In the genomic region with DNA sequence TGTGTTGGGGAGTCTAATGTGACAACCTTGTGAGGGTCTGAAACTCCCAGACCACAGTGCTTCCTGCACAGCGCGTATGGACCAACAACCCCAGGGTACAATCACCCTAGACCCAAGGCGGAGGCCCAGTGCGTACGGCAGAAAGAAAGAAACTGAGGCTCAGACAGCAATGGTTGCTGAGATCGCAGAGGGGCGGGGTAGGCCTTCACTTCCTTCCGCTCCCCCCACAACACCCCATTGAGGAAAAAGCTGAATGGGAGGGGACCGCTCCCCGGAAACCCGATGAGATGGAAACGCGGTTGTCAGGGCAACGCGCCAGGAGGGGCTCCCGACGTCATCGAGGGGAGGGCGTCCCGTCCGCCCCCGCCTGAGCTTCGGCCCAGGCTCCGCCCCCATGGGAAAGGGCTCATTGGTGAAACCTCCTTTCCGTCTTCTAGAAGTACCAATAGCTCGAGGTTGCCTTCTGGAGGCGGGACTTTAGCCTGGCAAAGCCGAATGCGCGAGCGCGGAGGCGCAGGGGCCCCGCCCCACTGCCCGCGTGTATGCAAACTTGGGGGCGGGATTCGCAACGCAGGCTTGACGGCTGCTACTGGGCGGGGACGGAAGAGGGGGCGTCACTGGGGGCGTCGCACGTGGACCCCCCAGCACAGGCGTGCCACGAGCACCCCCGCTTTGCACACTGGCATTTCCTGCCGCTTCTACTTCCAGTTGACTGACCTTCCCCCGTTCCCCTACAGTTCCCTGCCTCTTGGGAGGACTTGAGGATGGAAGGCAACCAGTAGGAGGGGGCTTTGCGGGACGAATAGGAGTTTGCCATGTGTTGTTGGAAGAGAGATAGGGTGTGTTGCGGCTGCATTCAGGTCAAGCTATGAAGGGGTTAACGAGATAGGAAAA, we compare ENCODE assay signal across 8 mouse cellular contexts. TPM values are rescaled to one million over a fixed set of nuclear protein-coding genes. Genes with fewer than 3 reads are reported as not detected.
DNase-seq lines count a peak whose midpoint lies in the region; ATAC-seq and TF ChIP-seq lines count a peak whose summit lies in the region.

No protein-coding gene starts in this region.

- peak; percentile 81 for ATAC-seq in kidney, embryonic 15.5 days (replicated peaks; ENCODE audit: low FRiP score)

- H3K9me3 ChIP-seq in heart, embryonic 10.5 days: no peaks in the 10 kb centered on the region
- no peaks in the 10 kb centered on the region for H3K9me3 ChIP-seq in kidney, embryonic 15.5 days (replicated peaks)

- peaks cover 29% of the 10 kb centered on the region for H3K36me3 ChIP-seq in heart, embryonic 10.5 days
- peaks cover 29% of the 10 kb centered on the region for H3K36me3 ChIP-seq in kidney, embryonic 15.5 days
- peaks cover 17% of the 10 kb centered on the region; the same call in 1 of the 2 replicates for H3K36me3 ChIP-seq in liver, adult 2 months (ENCODE audit: control insufficient read depth, insufficient read depth, low read length)
- H3K36me3 ChIP-seq in myocyte (ENCODE audit: control insufficient read depth, insufficient read depth): peaks cover 27% of the 10 kb centered on the region
- peaks cover 19% of the 10 kb centered on the region for H3K36me3 ChIP-seq in splenic B cell, adult 2 months (ENCODE audit: control insufficient read depth, insufficient read depth, low read length, poor library complexity, severe bottlenecking)

- no peak for TF ChIP-seq CTCF in bone marrow macrophage, adult 2 months (IDR thresholded peaks at IDR 0.05; ENCODE audit: low read depth, low read length)
- no peak for TF ChIP-seq CTCF in embryonic fibroblast, embryonic 13.5 days (IDR thresholded peaks at IDR 0.05; ENCODE audit: borderline replicate concordance, insufficient read depth, low read length)
- no peak for TF ChIP-seq CTCF in liver, adult 2 months (IDR thresholded peaks at IDR 0.05; ENCODE audit: low read depth, low read length)

- peak overlapping the region; percentile 58 for H3K4me3 ChIP-seq in bone marrow macrophage, adult 2 months (ENCODE audit: insufficient read depth, low read length)
- H3K4me3 ChIP-seq in embryonic fibroblast, embryonic 13.5 days (ENCODE audit: insufficient read depth, low read length): peak overlapping the region; percentile 18
- H3K4me3 ChIP-seq in heart, embryonic 10.5 days: peak overlapping the region; percentile 66
- H3K4me3 ChIP-seq in kidney, embryonic 15.5 days (replicated peaks): peak overlapping the region; percentile 43
- H3K4me3 ChIP-seq in liver, adult 2 months (ENCODE audit: insufficient read depth, low read depth, low read length): peak overlapping the region; percentile 34
- peak overlapping the region; percentile 20 for H3K4me3 ChIP-seq in myocyte

- peak overlapping the region; percentile 80 for H3K4me2 ChIP-seq in kidney, embryonic 15.5 days
- peak overlapping the region; percentile 97 for H3K4me2 ChIP-seq in myocyte (ENCODE audit: low read depth)

- H3K79me2 ChIP-seq in liver, adult 2 months (ENCODE audit: control insufficient read depth, insufficient read depth, low read length): no peaks in the 10 kb centered on the region
- peaks cover 6% of the 10 kb centered on the region for H3K79me2 ChIP-seq in myocyte (ENCODE audit: control insufficient read depth, insufficient read depth)

- peak overlapping the region; percentile 46; the same call in 1 of the 2 replicates for H3K9ac ChIP-seq in kidney, embryonic 15.5 days
- H3K9ac ChIP-seq in liver, adult 2 months (ENCODE audit: low read depth, low read length): peak overlapping the region; percentile 28

- H3K27me3 ChIP-seq in heart, embryonic 10.5 days (ENCODE audit: insufficient read depth, poor library complexity, severe bottlenecking): no peaks in the 10 kb centered on the region
- no peaks in the 10 kb centered on the region for H3K27me3 ChIP-seq in kidney, embryonic 15.5 days
- no peaks in the 10 kb centered on the region for H3K27me3 ChIP-seq in liver, adult 2 months (ENCODE audit: control insufficient read depth, insufficient read depth, low read length)
- H3K27me3 ChIP-seq in myocyte (ENCODE audit: control insufficient read depth, insufficient read depth, insufficient read length): no peaks in the 10 kb centered on the region
- H3K27me3 ChIP-seq in splenic B cell, adult 2 months (ENCODE audit: control insufficient read depth, insufficient read depth, low read length, poor library complexity, severe bottlenecking): no peaks in the 10 kb centered on the region

- peaks cover 69% of the 10 kb centered on the region for H3K4me1 ChIP-seq in bone marrow macrophage, adult 2 months (ENCODE audit: control insufficient read depth, insufficient read depth, low read length)
- peaks cover 40% of the 10 kb centered on the region for H3K4me1 ChIP-seq in embryonic fibroblast, embryonic 13.5 days (ENCODE audit: control insufficient read depth, insufficient read depth, low read length)
- H3K4me1 ChIP-seq in heart, embryonic 10.5 days: peaks cover 97% of the 10 kb centered on the region
- peaks cover 96% of the 10 kb centered on the region for H3K4me1 ChIP-seq in kidney, embryonic 15.5 days
- peaks cover 29% of the 10 kb centered on the region for H3K4me1 ChIP-seq in liver, adult 2 months (ENCODE audit: control insufficient read depth, insufficient read depth, low read length)

- WGBS in heart, embryonic 10.5 days: under 1% methylated on average over 55 of the region's 55 CpGs
- under 1% methylated on average over 55 of the region's 55 CpGs for WGBS in kidney, embryonic 15.5 days
- under 1% methylated on average over 55 of the region's 55 CpGs for WGBS in liver, adult 2 months

- H3ac ChIP-seq in myocyte (ENCODE audit: control insufficient read depth, insufficient read length): no peak overlapping the region

- DNase-seq in A20 (ENCODE audit: low read depth, low spot score): peak; percentile 100
- DNase-seq in heart, embryonic 10.5 days (ENCODE audit: low spot score): peak; percentile 99
- peak; percentile 91 for DNase-seq in liver, adult 2 months (ENCODE audit: extremely low read depth, low read depth, low spot score)
- peak; percentile 100 for DNase-seq in splenic B cell, adult 2 months (ENCODE audit: low read depth, low spot score)

- H3K27ac ChIP-seq in bone marrow macrophage, adult 2 months (ENCODE audit: insufficient read depth, low read depth, low read length): peak overlapping the region; percentile 84
- H3K27ac ChIP-seq in embryonic fibroblast, embryonic 13.5 days (ENCODE audit: insufficient read depth, low read length): peak overlapping the region; percentile 97
- H3K27ac ChIP-seq in heart, embryonic 10.5 days: peak overlapping the region; percentile 97
- H3K27ac ChIP-seq in kidney, embryonic 15.5 days: peak overlapping the region; percentile 100
- H3K27ac ChIP-seq in liver, adult 2 months (replicated peaks; ENCODE audit: insufficient read depth, low read depth, low read length): peak overlapping the region; percentile 92

- TF ChIP-seq POLR2A in bone marrow macrophage, adult 2 months (IDR thresholded peaks at IDR 0.05; ENCODE audit: borderline replicate concordance, low read depth, low read length): no peak
- no peak for TF ChIP-seq POLR2A in embryonic fibroblast, embryonic 13.5 days (IDR thresholded peaks at IDR 0.05; ENCODE audit: low read depth, low read length)
- no peak for TF ChIP-seq POLR2A in liver, adult 2 months (IDR thresholded peaks at IDR 0.05; ENCODE audit: extremely low read depth, insufficient read depth, low read length)
- peak; percentile 62 for TF ChIP-seq POLR2A in myocyte (IDR thresholded peaks at IDR 0.05; ENCODE audit: insufficient read length, low read depth)

RNA-seq across cellular contexts. Expression of gene Cirbp, which starts 6.0 kb away (rescaled TPM):
- 48.0 and 49.8 TPM in 2 replicates for polyA plus RNA-seq in bone marrow macrophage, adult 2 months (2012; ENCODE audit: insufficient read depth, insufficient read length, missing spikeins)
- 29.2 and 50.2 TPM in 2 replicates for polyA plus RNA-seq in embryonic fibroblast, embryonic 13.5 days (2011; ENCODE audit: insufficient read length, low read depth, missing spikeins)
- 85.7 and 98.0 TPM in 2 replicates for polyA plus RNA-seq in heart, embryonic 10.5 days (2016; fragmentation: Nextera tagmentation; extraction: Ambion mirVana)
- 95.1 and 111 TPM in 2 replicates for polyA plus RNA-seq in kidney, embryonic 15.5 days (2015; fragmentation: Nextera tagmentation; extraction: Ambion mirVana)
- 19.5 and 25.9 TPM in 2 replicates for total RNA-seq in liver, adult 2 months (2014; rRNA removed)
- polyA plus RNA-seq in liver, adult 2 months (2012; rRNA removed): 31.8 and 37.0 TPM in 2 replicates
- polyA plus RNA-seq in myocyte (2012; fragmentation: generic; extraction: Trizol): 54.2 TPM

RNA-seq across cellular contexts. Expression of gene Midn, which starts 11.7 kb away (rescaled TPM):
- polyA plus RNA-seq in bone marrow macrophage, adult 2 months (2012; ENCODE audit: insufficient read depth, insufficient read length, missing spikeins): 32.9 and 40.5 TPM in 2 replicates
- polyA plus RNA-seq in embryonic fibroblast, embryonic 13.5 days (2011; ENCODE audit: insufficient read length, low read depth, missing spikeins): 101 TPM in 2 replicates
- 16.1 and 24.4 TPM in 2 replicates for polyA plus RNA-seq in heart, embryonic 10.5 days (2016; fragmentation: Nextera tagmentation; extraction: Ambion mirVana)
- polyA plus RNA-seq in kidney, embryonic 15.5 days (2015; fragmentation: Nextera tagmentation; extraction: Ambion mirVana): 18.8 and 19.5 TPM in 2 replicates
- total RNA-seq in liver, adult 2 months (2014; rRNA removed): 6.9 and 11.6 TPM in 2 replicates
- polyA plus RNA-seq in liver, adult 2 months (2012; rRNA removed): 27.4 and 38.8 TPM in 2 replicates
- polyA plus RNA-seq in myocyte (2012; fragmentation: generic; extraction: Trizol): 131 TPM

RNA-seq across cellular contexts. Expression of gene 1600002K03Rik, which starts 12.9 kb away (rescaled TPM):
- polyA plus RNA-seq in bone marrow macrophage, adult 2 months (2012; ENCODE audit: insufficient read depth, insufficient read length, missing spikeins): 22.7 and 23.9 TPM in 2 replicates
- polyA plus RNA-seq in embryonic fibroblast, embryonic 13.5 days (2011; ENCODE audit: insufficient read length, low read depth, missing spikeins): 8.4 and 12.2 TPM in 2 replicates
- 11.7 and 13.9 TPM in 2 replicates for polyA plus RNA-seq in heart, embryonic 10.5 days (2016; fragmentation: Nextera tagmentation; extraction: Ambion mirVana)
- 11.2 and 13.2 TPM in 2 replicates for polyA plus RNA-seq in kidney, embryonic 15.5 days (2015; fragmentation: Nextera tagmentation; extraction: Ambion mirVana)
- total RNA-seq in liver, adult 2 months (2014; rRNA removed): 5.1 and 7.7 TPM in 2 replicates
- 10.0 and 10.4 TPM in 2 replicates for polyA plus RNA-seq in liver, adult 2 months (2012; rRNA removed)
- polyA plus RNA-seq in myocyte (2012; fragmentation: generic; extraction: Trizol): 23.5 TPM

RNA-seq across cellular contexts. Expression of gene Cbarp, which starts 19.2 kb away (rescaled TPM):
- 2.0 and 2.9 TPM in 2 replicates for polyA plus RNA-seq in bone marrow macrophage, adult 2 months (2012; ENCODE audit: insufficient read depth, insufficient read length, missing spikeins)
- polyA plus RNA-seq in embryonic fibroblast, embryonic 13.5 days (2011; ENCODE audit: insufficient read length, low read depth, missing spikeins): 24.1 and 28.4 TPM in 2 replicates
- polyA plus RNA-seq in heart, embryonic 10.5 days (2016; fragmentation: Nextera tagmentation; extraction: Ambion mirVana): 2.0 and 4.0 TPM in 2 replicates
- 5.7 and 6.1 TPM in 2 replicates for polyA plus RNA-seq in kidney, embryonic 15.5 days (2015; fragmentation: Nextera tagmentation; extraction: Ambion mirVana)
- 0.47 and 0.55 TPM in 2 replicates for total RNA-seq in liver, adult 2 months (2014; rRNA removed)
- polyA plus RNA-seq in liver, adult 2 months (2012; rRNA removed): 1.2 TPM in 2 replicates
- 10.0 TPM for polyA plus RNA-seq in myocyte (2012; fragmentation: generic; extraction: Trizol)

RNA-seq across cellular contexts. Expression of gene Efna2, which starts 19.5 kb away (rescaled TPM):
- 0.51 and 1.0 TPM in 2 replicates for polyA plus RNA-seq in bone marrow macrophage, adult 2 months (2012; ENCODE audit: insufficient read depth, insufficient read length, missing spikeins)
- polyA plus RNA-seq in embryonic fibroblast, embryonic 13.5 days (2011; ENCODE audit: insufficient read length, low read depth, missing spikeins): 5.2 and 8.3 TPM in 2 replicates
- 14.9 and 20.6 TPM in 2 replicates for polyA plus RNA-seq in heart, embryonic 10.5 days (2016; fragmentation: Nextera tagmentation; extraction: Ambion mirVana)
- polyA plus RNA-seq in kidney, embryonic 15.5 days (2015; fragmentation: Nextera tagmentation; extraction: Ambion mirVana): 15.4 and 17.0 TPM in 2 replicates
- total RNA-seq in liver, adult 2 months (2014; rRNA removed): under 0.01 and 0.07 TPM in 2 replicates
- polyA plus RNA-seq in liver, adult 2 months (2012; rRNA removed): 0.26 TPM in 2 replicates
- polyA plus RNA-seq in myocyte (2012; fragmentation: generic; extraction: Trizol): 3.6 TPM

Comparison
In these comparisons a context has a peak if more than half of its experiments do, and no peak if none do; other contexts are left out.
1. Peak in every context shown above with its lines: DNase-seq, ATAC-seq, H3K4me3 ChIP-seq and H3K27ac ChIP-seq.